8 mouse cellular contexts compared by ENCODE assay signal in genomic region chr14:47417775-47418665, GRCm38 (mm10). TPM values are rescaled to one million over a fixed set of nuclear protein-coding genes. Genes with fewer than 3 reads are reported as not detected.
DNase-seq lines count a peak whose midpoint lies in the region; ATAC-seq and TF ChIP-seq lines count a peak whose summit lies in the region.

Gene Dlgap5, minus strand, starts transcription at chr14:47418407.

- 2% methylated on average over 36 of the region's 36 CpGs for WGBS in kidney, embryonic 14.5 days
- 1% methylated on average over 36 of the region's 36 CpGs for WGBS in limb, embryonic 15.5 days

- peaks cover 9% of the 10 kb centered on the region for H3K4me1 ChIP-seq in bone marrow macrophage, adult 2 months (ENCODE audit: control insufficient read depth, insufficient read depth, low read length)
- no peaks in the 10 kb centered on the region for H3K4me1 ChIP-seq in embryonic fibroblast, embryonic 13.5 days (ENCODE audit: control insufficient read depth, insufficient read depth, low read length)
- H3K4me1 ChIP-seq in kidney, embryonic 14.5 days (ENCODE audit: control insufficient read depth, insufficient read depth, low read length) = peaks cover 9% of the 10 kb centered on the region; the same call in 1 of the 2 replicates
- H3K4me1 ChIP-seq in limb, embryonic 15.5 days = peaks cover 24% of the 10 kb centered on the region

- peak; percentile 96 for DNase-seq in A20 (ENCODE audit: low read depth, low spot score)
- DNase-seq in heart, adult 9 months (ENCODE audit: low spot score in 2 of 2) = peak; percentile 91 to 92
- DNase-seq in monocyte, adult 2 months (ENCODE audit: low read depth in 1 of 2, low spot score in 2 of 2) = peak; percentile 84
- DNase-seq in spleen, postnatal 36 days (ENCODE audit: low spot score in 2 of 2) = peak; percentile 92 to 95

- peak within 1 kb of the TSS; percentile 58 for H3K9ac ChIP-seq in kidney, embryonic 14.5 days (ENCODE audit: low read depth, low read length)
- peak within 1 kb of the TSS; percentile 39 for H3K9ac ChIP-seq in limb, embryonic 15.5 days

- TF ChIP-seq POLR2A in bone marrow macrophage, adult 2 months (IDR thresholded peaks at IDR 0.05; ENCODE audit: borderline replicate concordance, low read depth, low read length) = no peak
- TF ChIP-seq POLR2A in embryonic fibroblast, embryonic 13.5 days (IDR thresholded peaks at IDR 0.05; ENCODE audit: low read depth, low read length) = peak; percentile 53

- H3K36me3 ChIP-seq in kidney, embryonic 14.5 days (ENCODE audit: control insufficient read depth, insufficient read depth, low read length) = peaks cover 25% of the 10 kb centered on the region
- peaks cover 24% of the 10 kb centered on the region; the same call in 1 of the 2 replicates for H3K36me3 ChIP-seq in limb, embryonic 15.5 days

- peak; percentile 98 for ATAC-seq in kidney, embryonic 14.5 days (ENCODE audit: low FRiP score, low TSS enrichment)
- ATAC-seq in limb, embryonic 15.5 days (ENCODE audit: insufficient number of reproducible peaks, low FRiP score, low TSS enrichment, low read depth) = peak; percentile 90

- peak within 1 kb of the TSS; percentile 66 for H3K4me3 ChIP-seq in bone marrow macrophage, adult 2 months (ENCODE audit: insufficient read depth, low read length)
- peak within 1 kb of the TSS; percentile 68 for H3K4me3 ChIP-seq in embryonic fibroblast, embryonic 13.5 days (ENCODE audit: insufficient read depth, low read length)
- peak within 1 kb of the TSS; percentile 57 for H3K4me3 ChIP-seq in kidney, embryonic 14.5 days (ENCODE audit: low read length)
- peak within 1 kb of the TSS; percentile 59 for H3K4me3 ChIP-seq in limb, embryonic 15.5 days

- TF ChIP-seq CTCF in bone marrow macrophage, adult 2 months (IDR thresholded peaks at IDR 0.05; ENCODE audit: low read depth, low read length) = no peak
- peak; percentile 5; the same call in 1 of the 2 replicates for TF ChIP-seq CTCF in embryonic fibroblast, embryonic 13.5 days (IDR thresholded peaks at IDR 0.05; ENCODE audit: borderline replicate concordance, insufficient read depth, low read length)

- H3K27me3 ChIP-seq in kidney, embryonic 14.5 days (ENCODE audit: control insufficient read depth, insufficient read depth, low read length) = no peaks in the 10 kb centered on the region
- no peaks in the 10 kb centered on the region for H3K27me3 ChIP-seq in limb, embryonic 15.5 days

- H3K27ac ChIP-seq in bone marrow macrophage, adult 2 months (ENCODE audit: insufficient read depth, low read depth, low read length) = peak within 1 kb of the TSS; percentile 3; the same call in 1 of the 2 replicates
- no peak within 1 kb of the TSS for H3K27ac ChIP-seq in embryonic fibroblast, embryonic 13.5 days (ENCODE audit: insufficient read depth, low read length)
- peak within 1 kb of the TSS; percentile 52 for H3K27ac ChIP-seq in kidney, embryonic 14.5 days (ENCODE audit: low read depth, low read length)
- H3K27ac ChIP-seq in limb, embryonic 15.5 days = peak within 1 kb of the TSS; percentile 50; the same call in 1 of the 2 replicates

- H3K9me3 ChIP-seq in kidney, embryonic 14.5 days (ENCODE audit: control insufficient read depth, low read length) = no peaks in the 10 kb centered on the region
- H3K9me3 ChIP-seq in limb, embryonic 15.5 days = no peaks in the 10 kb centered on the region

- peak within 1 kb of the TSS; percentile 63 for H3K4me2 ChIP-seq in kidney, embryonic 14.5 days (replicated peaks; ENCODE audit: low read depth, low read length)
- H3K4me2 ChIP-seq in limb, embryonic 15.5 days = peak within 1 kb of the TSS; percentile 71

RNA-seq across cellular contexts. Expression of gene Dlgap5, which starts in this region (rescaled TPM):
- 17.0 and 22.7 TPM in 2 replicates for polyA plus RNA-seq in bone marrow macrophage, adult 2 months (2012; ENCODE audit: insufficient read depth, insufficient read length, missing spikeins)
- polyA plus RNA-seq in embryonic fibroblast, embryonic 13.5 days (2011; ENCODE audit: insufficient read length, low read depth, missing spikeins) = 22.6 and 28.8 TPM in 2 replicates
- polyA plus RNA-seq in kidney, embryonic 14.5 days (2014; fragmentation: Nextera tagmentation; extraction: Ambion mirVana) = 46.8 and 63.8 TPM in 2 replicates
- polyA plus RNA-seq in limb, embryonic 15.5 days (2015; fragmentation: Nextera tagmentation; extraction: Ambion mirVana) = 34.4 and 36.8 TPM in 2 replicates
